In genomic region chr2:135323955-135324302, GRCm38 (mm10) we compare ENCODE assay signal across 9 mouse cellular contexts.
DNase-seq lines count a peak whose midpoint lies in the region; ATAC-seq and TF ChIP-seq lines count a peak whose summit lies in the region.
"Had no signal": no experiment of that assay in that cellular context is flagged by ENCODE, and none has a peak within 500 bp of the region (broad histone marks: within the 10 kb centered on the region; RNA-seq: fewer than 3 reads in every experiment).

No protein-coding gene starts in this region.

- DNase-seq in ES-CJ7 (ENCODE audit: low read depth, low spot score) = peak; percentile 87
- peak; percentile 28 for DNase-seq in c-Kit-positive CD71-negative TER-119-negative erythroid progenitor cells, embryonic 14.5 days (ENCODE audit: low read depth)
- peak; percentile 75 for DNase-seq in forebrain, embryonic 10.5 days (ENCODE audit: extremely low spot score, low spot score)
- peak; percentile 39 for DNase-seq in heart, postnatal 0 days (ENCODE audit: low spot score)
- DNase-seq in kidney, postnatal 25 days = peak; percentile 76 to 85
- DNase-seq in ovary, adult 18-20 months (ENCODE audit: low spot score) = peak; percentile 47
- peak; percentile 36 to 59 for DNase-seq in urinary bladder, adult 18-20 months (ENCODE audit: low spot score in 2 of 2)

- H3K9ac ChIP-seq in heart, postnatal 0 days (replicated peaks; ENCODE audit: low read depth, low read length) = no peak overlapping the region
- H3K9ac ChIP-seq in liver, embryonic 16.5 days (ENCODE audit: low read depth, low read length) = no peak overlapping the region

- TF ChIP-seq CTCF in heart, postnatal 0 days (IDR thresholded peaks at IDR 0.05; ENCODE audit: low read depth) = peak; percentile 90

- TF ChIP-seq EP300 in heart, postnatal 0 days (IDR thresholded peaks at IDR 0.05; ENCODE audit: low read depth) = no peak

- no peak overlapping the region for H3K4me3 ChIP-seq in forebrain, embryonic 10.5 days
- H3K4me3 ChIP-seq in heart, postnatal 0 days (ENCODE audit: low read depth, low read length) = no peak overlapping the region
- no peak overlapping the region for H3K4me3 ChIP-seq in liver, embryonic 16.5 days (ENCODE audit: low read depth, low read length)
- H3K4me3 ChIP-seq: erythroblast, embryonic 14.5 days had no signal

- no peak overlapping the region for H3K27ac ChIP-seq in forebrain, embryonic 10.5 days
- H3K27ac ChIP-seq in heart, postnatal 0 days (ENCODE audit: low read depth) = no peak overlapping the region
- no peak overlapping the region for H3K27ac ChIP-seq in liver, embryonic 16.5 days (ENCODE audit: low read length)

- peaks cover 6% of the 10 kb centered on the region; the same call in 1 of the 2 replicates for H3K4me1 ChIP-seq in forebrain, embryonic 10.5 days
- H3K4me1 ChIP-seq in heart, postnatal 0 days (ENCODE audit: control insufficient read depth, insufficient read depth) = no peaks in the 10 kb centered on the region
- H3K4me1 ChIP-seq in liver, embryonic 16.5 days (ENCODE audit: control insufficient read depth, low read depth, low read length) = no peaks in the 10 kb centered on the region

- no peak overlapping the region for H3K4me2 ChIP-seq in heart, postnatal 0 days (ENCODE audit: low read depth, low read length)
- no peak overlapping the region for H3K4me2 ChIP-seq in liver, embryonic 16.5 days (ENCODE audit: low read depth, low read length)

- 39% methylated on average over 4 of the region's 4 CpGs for WGBS in forebrain, embryonic 10.5 days
- 52% methylated on average over 4 of the region's 4 CpGs for WGBS in heart, postnatal 0 days
- WGBS in liver, embryonic 16.5 days (ENCODE audit: insufficient replicate concordance) = 54% methylated on average over 4 of the region's 4 CpGs

- 0 out of 2 replicates have a peak, but pooled peaks have one; percentile 53 for ATAC-seq in heart, postnatal 0 days (ENCODE audit: insufficient read depth, low read depth)
- ATAC-seq in liver, embryonic 16.5 days (ENCODE audit: low read depth) = 0 out of 2 replicates have a peak, but pooled peaks have one; percentile 35

- H3K36me3 ChIP-seq in forebrain, embryonic 10.5 days (replicated peaks) = no peaks in the 10 kb centered on the region
- H3K36me3 ChIP-seq in heart, postnatal 0 days (replicated peaks; ENCODE audit: control insufficient read depth, insufficient read depth, low read length) = no peaks in the 10 kb centered on the region
- no peaks in the 10 kb centered on the region for H3K36me3 ChIP-seq in liver, embryonic 16.5 days (ENCODE audit: control insufficient read depth, insufficient read depth)

- no peaks in the 10 kb centered on the region for H3K27me3 ChIP-seq in forebrain, embryonic 10.5 days (ENCODE audit: poor library complexity, severe bottlenecking)
- no peaks in the 10 kb centered on the region for H3K27me3 ChIP-seq in heart, postnatal 0 days (ENCODE audit: control insufficient read depth, insufficient read depth, low read length)
- no peaks in the 10 kb centered on the region for H3K27me3 ChIP-seq in liver, embryonic 16.5 days (ENCODE audit: control insufficient read depth, insufficient read depth, low read depth, low read length)

- H3K9me3 ChIP-seq in forebrain, embryonic 10.5 days = no peaks in the 10 kb centered on the region
- no peaks in the 10 kb centered on the region; the same call in 1 of the 2 replicates for H3K9me3 ChIP-seq in heart, postnatal 0 days (replicated peaks; ENCODE audit: control insufficient read depth, low read length)
- H3K9me3 ChIP-seq in liver, embryonic 16.5 days (replicated peaks; ENCODE audit: control insufficient read depth, low read length) = no peaks in the 10 kb centered on the region

Comparison
In these comparisons a context has a peak if more than half of its experiments do, and no peak if none do; other contexts are left out.
1. DNase-seq: peak in every context shown above with its lines; median percentile 87 in ES-CJ7; 80 in kidney, postnatal 25 days; 75 in forebrain, embryonic 10.5 days; 48 in urinary bladder, adult 18-20 months; 47 in ovary, adult 18-20 months; 39 in heart, postnatal 0 days; 28 in c-Kit-positive CD71-negative TER-119-negative erythroid progenitor cells, embryonic 14.5 days.